Mouse (Mus musculus) spleen, adult 2 months (tissue): ENCODE measurements around the gene Arih2.

Experiments used
- CTCF ChIP-seq: fragments of 200-500 bp; IDR thresholded peaks from 2 replicates; pipeline ENCODE4 v1.5.1; 2011; ENCODE audit warnings: mild to moderate bottlenecking, inconsistent platforms; ENCODE audit not compliant: insufficient read depth, insufficient read length, insufficient replicate concordance; ENCODE audit errors: extremely low read depth
- POLR2A ChIP-seq: fragments of 200-500 bp; IDR thresholded peaks from 2 replicates; pipeline ENCODE4 v1.6.1; 2011; ENCODE audit warnings: low read depth, low read length, inconsistent platforms

DNA sequence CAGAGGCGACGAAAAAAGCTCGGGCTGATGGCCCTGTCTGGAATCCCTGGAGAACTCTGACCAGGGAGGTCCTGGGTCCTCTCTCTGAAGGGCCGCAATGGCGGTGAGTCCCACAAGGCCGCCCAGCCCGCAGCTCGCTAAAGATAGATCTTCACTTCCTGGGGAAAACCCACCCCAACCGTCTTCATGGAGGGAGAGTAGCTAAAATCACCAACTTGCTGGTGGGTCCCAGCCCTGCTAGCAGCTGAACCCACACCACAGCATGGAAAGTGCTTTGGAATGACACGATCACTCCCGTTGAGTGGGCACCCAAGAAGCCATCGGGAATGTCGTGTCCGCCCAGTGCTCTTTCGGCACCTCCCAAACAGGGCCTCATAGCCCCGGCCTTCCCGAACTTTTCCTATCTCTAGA lies 80.7 kb downstream of the Arih2 start:
- TF ChIP-seq CTCF (no peak), POLR2A (no peak)
